Mouse (Mus musculus) c-Kit-positive CD71-positive TER-119-positive erythroid progenitor cells, embryonic 14.5 days (primary cell): ENCODE data around the gene Nr1i3.

Source experiments
- DNase-seq: peaks from one replicate; pipeline ENCODE4 v3.0.0-alpha.2; 2013; ENCODE audit warnings: low spot score

Gene Nr1i3

DNA sequence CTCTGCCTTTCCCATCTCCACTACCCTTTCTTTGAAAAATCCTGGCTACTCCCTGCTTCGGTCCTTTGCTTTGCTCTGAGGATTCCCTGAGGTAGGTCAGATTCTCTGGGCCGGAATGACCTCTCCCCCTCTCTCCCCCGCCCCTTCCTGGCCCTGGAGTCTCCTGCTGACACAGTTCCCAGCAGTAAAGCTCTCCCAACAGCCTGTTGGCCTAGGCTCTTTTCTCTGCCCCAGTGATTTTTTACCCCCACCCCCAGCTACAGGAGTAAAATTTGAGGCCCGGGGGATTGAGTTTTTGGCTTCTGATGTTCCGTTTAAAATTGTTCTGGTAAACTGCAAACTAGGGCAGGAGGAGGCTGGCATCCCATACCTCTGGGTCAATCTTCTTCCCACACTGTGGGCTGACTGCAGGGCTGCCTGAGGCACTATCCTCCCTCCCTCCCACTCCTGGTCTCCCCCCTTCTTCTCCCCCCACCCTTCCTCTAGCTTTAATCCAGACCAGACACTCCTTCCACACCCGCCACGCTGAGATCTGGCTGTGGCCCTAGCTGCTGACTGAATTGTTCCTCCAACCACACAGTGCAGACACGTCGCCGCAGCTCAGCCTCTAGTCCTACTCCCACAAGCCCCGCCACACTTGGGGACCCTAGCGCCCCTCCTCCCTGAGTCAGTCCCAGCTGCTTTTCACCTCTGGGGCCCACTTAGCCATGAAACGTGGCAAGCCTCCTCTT, 38.0 kb downstream of the Nr1i3 start:
- no peak for DNase-seq

DNA sequence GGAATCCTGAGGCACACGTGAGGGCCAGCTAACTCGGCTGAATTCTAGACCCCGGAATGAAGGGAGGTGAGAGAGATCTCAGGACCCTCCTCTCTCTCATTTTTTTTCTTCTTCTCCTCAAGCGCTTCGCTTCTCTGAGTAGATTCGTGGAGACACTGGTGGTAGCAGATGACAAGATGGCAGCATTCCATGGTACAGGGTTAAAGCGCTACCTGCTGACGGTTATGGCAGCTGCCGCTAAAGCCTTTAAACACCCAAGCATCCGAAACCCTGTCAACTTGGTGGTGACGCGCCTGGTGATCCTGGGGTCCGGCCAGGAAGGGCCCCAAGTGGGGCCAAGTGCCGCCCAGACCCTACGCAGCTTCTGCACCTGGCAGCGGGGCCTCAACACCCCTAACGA, 38.6 kb downstream of the Nr1i3 start:
- DNase-seq: no peak

DNA sequence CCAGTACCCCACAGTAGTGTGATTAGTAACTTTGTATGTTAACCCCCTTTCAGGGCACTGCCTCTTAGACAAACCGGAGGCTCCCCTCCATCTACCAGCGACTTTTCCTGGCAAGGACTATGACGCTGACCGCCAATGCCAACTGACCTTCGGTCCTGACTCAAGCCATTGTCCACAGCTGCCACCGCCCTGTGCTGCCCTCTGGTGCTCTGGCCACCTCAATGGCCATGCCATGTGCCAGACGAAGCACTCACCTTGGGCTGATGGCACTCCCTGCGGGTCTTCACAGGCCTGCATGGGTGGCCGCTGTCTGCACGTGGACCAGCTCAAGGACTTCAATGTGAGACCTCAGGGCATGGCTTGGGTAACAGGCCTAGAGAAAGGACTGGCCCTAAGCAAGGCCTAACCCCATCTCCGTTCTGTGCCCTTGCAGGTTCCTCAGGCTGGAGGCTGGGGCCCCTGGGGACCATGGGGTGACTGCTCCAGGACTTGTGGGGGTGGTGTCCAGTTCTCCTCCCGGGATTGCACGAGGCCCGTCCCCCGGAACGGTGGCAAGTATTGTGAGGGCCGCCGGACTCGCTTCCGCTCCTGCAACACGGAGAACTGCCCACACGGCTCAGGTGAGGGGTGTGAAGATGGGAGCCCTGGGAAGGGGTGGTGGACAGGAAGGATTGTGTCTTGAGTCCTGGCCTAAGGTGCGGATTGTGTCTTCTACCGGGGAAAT, 42.5 kb downstream of the Nr1i3 start:
- no peak for DNase-seq

DNA sequence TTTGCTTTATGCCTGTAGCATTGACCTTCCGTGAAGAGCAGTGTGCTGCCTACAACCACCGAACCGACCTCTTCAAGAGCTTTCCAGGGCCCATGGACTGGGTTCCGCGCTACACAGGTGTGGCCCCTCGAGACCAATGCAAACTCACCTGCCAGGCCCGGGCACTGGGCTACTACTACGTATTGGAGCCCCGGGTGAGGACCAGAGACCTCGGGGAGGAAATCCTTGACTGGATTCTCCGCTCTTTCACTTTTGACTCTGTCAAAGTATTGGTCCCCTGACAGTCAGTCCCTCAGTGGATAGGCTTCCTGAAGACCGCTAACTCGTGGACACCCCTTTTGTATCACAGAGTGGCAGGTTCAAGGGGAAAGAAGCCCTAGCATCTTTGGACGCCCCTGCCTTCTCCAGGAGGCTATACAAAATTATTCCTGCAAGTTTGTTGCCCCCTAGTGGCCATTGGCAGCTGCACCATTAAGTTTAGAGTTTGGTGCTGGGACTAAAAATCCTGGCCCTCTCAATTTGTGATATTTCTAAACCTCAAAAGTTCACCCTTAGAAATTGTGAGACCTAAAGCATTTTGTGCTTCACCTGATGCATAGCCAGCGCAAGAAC, 43.3 kb downstream of the Nr1i3 start:
- peak; percentile 70 for DNase-seq

DNA sequence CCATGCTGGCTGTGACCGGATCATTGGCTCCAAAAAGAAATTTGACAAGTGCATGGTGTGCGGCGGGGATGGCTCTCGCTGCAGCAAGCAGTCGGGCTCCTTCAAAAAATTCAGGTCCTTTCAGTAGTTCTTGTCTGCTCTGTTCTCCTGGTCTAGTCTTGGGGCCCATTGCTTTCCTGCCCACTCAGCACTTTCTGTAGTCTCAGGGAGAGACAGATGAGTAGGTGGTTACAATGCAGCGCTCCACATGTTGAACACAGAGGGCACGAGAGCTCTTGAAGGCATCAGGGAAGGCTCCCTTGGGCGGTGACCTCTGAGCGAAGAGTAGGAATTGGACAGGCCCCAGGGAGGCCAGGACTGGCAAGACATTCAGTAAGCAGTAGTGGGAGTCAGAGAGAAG, 44.0 kb downstream of the Nr1i3 start:
- DNase-seq: no peak

DNA sequence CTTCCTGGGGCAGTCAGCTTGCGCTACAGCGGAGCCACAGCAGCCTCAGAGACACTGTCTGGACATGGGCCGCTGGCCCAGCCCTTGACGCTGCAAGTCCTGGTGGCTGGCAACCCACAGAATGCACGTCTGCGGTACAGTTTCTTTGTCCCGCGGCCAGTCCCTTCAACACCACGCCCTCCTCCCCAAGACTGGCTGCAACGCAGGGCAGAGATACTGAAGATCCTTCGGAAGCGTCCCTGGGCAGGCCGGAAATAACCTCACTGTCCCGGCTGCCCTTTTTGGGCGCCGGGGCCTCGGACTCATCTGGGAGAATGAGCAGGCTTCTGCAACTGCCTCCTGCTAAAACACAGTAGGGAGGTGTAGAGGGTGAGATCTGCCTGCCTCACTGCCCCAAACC, 45.2 kb downstream of the Nr1i3 start:
- DNase-seq: no peak

DNA sequence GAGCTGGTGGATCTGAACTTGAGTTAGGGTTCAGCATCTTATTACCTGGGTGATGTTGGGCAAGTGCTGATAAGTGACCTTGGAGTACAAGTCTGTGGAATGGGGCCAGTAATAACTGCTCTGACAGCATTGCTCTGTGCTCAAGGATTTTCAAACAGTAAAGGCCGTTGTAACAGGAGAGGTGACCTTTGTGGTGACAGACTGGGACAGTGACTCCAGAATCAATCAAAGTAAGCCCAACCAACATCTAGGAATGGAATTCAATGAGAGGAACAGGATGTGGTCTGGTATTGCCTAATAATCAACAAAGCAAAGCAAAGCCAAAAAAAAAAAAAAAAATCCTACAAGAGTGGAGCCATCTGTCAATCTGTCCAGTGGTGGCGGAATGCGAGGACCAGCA, 46.5 kb downstream of the Nr1i3 start:
- no peak for DNase-seq

DNA sequence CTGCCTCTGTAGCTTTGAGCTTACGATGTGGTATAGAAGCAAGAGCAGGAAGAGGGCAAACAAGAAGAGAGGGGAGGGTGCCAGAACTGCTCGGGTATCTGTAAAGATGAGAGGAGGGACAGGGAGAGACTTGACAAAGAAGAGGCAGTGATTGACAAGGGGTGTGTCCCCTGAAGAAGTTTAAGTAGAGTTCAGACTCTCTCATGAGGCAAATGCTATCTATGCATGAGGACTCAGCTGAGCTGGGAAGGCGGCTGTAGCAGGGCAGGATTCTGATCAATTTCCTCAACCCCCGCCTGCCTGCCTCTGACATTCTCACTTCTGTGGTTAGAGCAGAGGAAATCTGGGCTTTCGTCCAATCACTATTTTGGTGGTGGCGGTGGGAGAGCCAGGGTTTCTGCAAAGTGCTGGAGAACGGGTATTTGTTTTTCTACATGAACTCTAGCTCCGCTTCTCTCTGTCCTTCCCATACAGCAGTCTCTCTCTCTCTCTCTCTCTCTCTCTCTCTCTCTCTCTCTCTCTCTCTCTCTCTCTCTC, 48.9 kb downstream of the Nr1i3 start:
- DNase-seq: no peak

DNA sequence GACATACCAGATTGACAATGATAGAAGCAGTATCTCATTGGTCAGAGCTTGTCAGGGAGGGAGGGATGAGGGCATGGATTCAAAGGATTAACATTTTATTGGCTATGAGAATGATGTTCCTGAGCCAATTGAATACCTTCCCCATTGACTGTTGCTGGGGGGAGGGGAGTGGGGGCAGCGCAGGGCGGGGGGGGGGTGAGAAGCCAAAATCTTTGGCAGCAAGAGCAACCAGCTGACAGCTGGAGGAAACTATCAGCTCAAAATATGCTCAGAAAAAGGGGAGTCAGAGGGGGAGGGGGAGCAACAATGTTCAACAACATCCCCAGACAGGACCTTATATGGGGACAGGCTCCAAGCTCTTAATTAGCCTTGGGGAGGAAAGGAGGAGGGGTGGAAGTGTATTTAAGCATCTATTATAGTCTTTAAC, 49.4 kb downstream of the Nr1i3 start:
- no peak for DNase-seq

DNA sequence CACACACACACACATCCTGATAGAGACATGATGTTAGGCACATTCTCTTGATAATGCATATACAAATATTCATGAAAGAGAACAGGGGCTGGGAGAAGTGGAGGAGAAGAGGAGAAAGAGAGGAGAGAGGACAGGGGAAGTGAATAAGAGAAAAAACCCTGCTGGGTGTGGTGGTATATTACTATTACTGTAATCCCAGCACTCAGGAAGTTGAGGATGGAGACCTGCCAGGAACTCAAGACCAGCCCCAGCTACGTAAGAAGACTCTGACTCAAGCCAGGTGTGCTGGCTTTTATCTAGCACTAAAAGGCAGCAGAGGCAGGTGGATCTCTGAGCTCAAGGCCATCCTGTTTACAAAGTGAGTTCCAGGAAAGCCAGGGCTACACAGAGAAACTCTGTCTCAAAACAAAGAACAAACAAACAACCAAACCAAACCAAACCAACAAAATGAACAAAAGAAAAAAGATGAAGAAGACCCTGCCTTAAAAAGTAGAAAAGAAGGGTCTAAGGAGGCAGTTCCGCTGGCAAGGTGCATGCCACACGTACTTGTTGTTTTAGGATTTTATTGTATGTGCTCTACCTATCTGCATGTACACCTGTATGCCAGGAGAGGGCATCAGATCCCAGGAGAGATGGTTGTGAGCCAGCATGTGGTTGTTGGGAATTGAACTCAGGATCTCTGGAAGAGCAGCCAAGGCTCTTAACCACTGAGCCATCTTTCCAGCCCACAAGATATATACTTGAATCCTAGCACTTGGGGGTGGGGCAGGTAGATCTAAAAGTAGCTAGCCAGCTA, 50.1 kb downstream of the Nr1i3 start:
- DNase-seq: no peak

DNA sequence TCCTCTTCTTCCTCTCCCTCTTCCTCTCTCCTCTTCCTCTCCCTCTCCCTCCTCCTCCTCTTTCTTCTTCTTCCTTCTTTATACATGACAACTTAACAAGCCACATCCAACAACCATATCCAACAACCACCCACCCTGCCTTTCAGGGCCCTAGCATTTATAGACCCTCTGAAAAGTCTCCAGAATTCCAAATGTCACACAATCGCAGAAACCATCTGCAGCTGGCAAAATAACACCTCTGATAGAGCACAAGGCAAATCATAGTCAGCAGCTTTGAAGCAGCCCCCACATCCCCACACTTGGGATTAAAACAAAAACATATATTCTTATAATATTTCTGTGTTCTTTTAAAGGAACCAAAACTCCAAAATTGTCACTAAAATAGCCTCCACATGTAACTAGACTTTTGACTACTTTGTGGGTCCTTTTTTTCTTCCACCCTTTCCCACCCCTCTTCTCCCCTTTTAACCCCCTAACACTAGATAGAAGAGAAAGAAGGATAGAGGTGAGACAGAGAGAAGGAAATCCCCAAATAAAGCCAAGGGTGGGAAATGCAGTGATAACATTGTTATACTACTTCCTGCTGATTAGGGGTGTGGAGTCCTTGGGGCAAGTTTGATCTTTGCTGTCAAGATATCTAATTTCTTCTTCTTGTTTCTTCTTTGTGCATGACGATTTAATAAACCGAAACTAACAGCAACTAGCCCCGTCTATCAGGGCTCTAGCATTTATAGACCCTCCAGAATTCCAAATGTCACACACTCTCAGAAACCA, 52.4 kb downstream of the Nr1i3 start:
- no peak for DNase-seq

DNA sequence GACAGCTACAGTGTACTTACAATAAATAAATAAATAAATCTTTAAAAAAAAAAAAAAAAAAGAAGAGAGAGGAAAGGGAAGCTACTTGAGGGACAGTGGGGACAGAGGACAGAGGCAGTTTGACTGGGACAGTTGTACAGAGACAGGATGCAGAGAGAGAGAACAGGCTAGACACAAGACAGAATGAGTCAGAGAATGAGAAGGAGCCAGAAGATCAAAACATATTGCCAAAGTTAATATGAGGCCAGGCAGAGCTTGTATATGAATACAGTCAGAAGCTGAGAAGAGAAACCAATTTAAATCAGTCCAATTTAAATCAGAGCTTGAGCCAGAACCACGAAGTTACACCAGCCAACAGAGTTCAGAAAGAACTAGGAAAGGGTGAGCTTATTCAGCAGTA, 54.6 kb downstream of the Nr1i3 start:
- no peak for DNase-seq

DNA sequence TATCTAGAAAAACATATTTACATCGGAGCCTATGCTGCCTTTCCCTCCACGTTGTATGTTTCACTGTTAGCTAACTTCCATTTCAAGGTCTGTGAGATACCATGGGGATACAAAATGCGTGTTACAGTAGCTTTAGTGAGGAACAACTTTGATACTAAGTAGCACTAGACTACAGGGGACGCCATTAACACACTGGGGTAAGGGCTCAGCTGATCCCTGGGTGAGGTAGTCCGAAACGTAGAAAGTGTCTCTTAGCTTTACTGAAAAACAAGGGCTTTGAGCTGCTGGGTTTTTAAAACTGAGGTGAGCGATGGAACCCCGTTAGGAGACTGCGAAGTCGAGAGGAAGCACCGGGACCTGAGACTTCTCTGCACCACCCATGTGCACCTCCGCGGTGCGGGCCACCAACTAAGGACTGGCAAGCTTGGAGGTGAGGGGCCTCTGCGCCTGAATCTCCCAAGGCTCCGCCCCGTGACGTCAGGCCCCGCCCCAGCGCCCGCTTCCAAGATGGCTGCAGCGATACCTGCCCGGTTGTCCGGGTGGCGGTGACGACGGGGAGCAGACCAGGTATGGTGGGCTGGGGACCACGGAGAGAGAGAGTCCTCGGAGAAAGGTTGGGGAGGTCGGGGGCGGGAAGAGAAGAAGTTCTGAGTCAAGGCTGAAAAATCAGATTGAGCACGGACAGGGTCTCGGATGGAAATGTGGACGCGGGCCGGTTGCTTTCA, 56.2 kb downstream of the Nr1i3 start, which contains the start of gene B4galt3:
TSS of gene B4galt3 (plus strand) at position 481 of the 725 bp plus-strand sequence.
- peak; percentile 91 for DNase-seq
